Comparison of ENCODE assay signal across 8 mouse cellular contexts in the genomic region with DNA sequence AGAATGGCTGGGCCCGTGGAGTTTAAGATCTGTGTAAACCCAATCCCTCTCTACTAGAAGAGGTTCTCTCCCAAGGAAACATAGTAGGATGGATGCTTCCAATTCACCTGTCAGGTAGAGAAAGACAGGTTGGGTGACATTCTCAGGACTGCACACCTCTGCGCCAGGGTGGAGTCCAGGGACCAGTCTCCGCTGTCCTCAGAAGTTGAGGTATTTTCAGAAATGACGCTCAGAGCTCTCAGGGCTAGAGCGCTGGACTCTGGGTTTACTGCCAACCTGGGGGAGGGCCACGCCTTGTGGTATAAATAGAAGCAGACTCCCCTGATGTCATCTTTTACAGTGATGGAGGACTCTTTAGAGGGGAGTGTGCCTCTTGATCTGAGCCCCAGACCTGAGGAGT. TPM values are rescaled to one million over a fixed set of nuclear protein-coding genes. Genes with fewer than 3 reads are reported as not detected.
DNase-seq lines count a peak whose midpoint lies in the region; ATAC-seq and TF ChIP-seq lines count a peak whose summit lies in the region.

No protein-coding gene starts in this region.

- H3K4me1 ChIP-seq in thymus, adult 2 months (replicated peaks; ENCODE audit: control insufficient read depth, insufficient read depth, low read length): peaks cover 19% of the 10 kb centered on the region
- H3K4me1 ChIP-seq in heart, embryonic 10.5 days: peaks cover 39% of the 10 kb centered on the region
- H3K4me1 ChIP-seq in limb, embryonic 13.5 days: peaks cover 42% of the 10 kb centered on the region
- peaks cover 8% of the 10 kb centered on the region; the same call in 1 of the 2 replicates for H3K4me1 ChIP-seq in midbrain, postnatal 0 days (ENCODE audit: insufficient read depth, low read length)

- no peak for TF ChIP-seq POLR2A in thymus, adult 2 months (IDR thresholded peaks at IDR 0.05; ENCODE audit: control insufficient read depth, extremely low read depth, insufficient read depth, low read length, poor library complexity)

- ATAC-seq in limb, embryonic 13.5 days (ENCODE audit: low FRiP score, low read depth): no peak
- no peak for ATAC-seq in midbrain, postnatal 0 days (ENCODE audit: low FRiP score)
- no peak for ATAC-seq in CD4-positive, CD25-positive, alpha-beta regulatory T cell, adult 4 months

- H3K27ac ChIP-seq in thymus, adult 2 months (ENCODE audit: control insufficient read depth, insufficient read depth, low read length): peak overlapping the region; percentile 95
- H3K27ac ChIP-seq in heart, embryonic 10.5 days: peak overlapping the region; percentile 77
- H3K27ac ChIP-seq in limb, embryonic 13.5 days: peak overlapping the region; percentile 69; the same call in 1 of the 2 replicates
- peak overlapping the region; percentile 71 for H3K27ac ChIP-seq in midbrain, postnatal 0 days (ENCODE audit: low read depth, low read length)

- no peaks in the 10 kb centered on the region for H3K27me3 ChIP-seq in thymus, adult 2 months (ENCODE audit: control insufficient read depth, insufficient read depth, low read length)
- H3K27me3 ChIP-seq in heart, embryonic 10.5 days (ENCODE audit: insufficient read depth, poor library complexity, severe bottlenecking): no peaks in the 10 kb centered on the region
- H3K27me3 ChIP-seq in limb, embryonic 13.5 days: peaks cover 20% of the 10 kb centered on the region
- no peaks in the 10 kb centered on the region for H3K27me3 ChIP-seq in midbrain, postnatal 0 days (ENCODE audit: insufficient read depth, low read length)

- 0 out of 2 replicates have a peak overlapping the region, but pooled peaks have one; percentile 68 for H3K9ac ChIP-seq in limb, embryonic 13.5 days
- peak overlapping the region; percentile 58; the same call in 1 of the 2 replicates for H3K9ac ChIP-seq in midbrain, postnatal 0 days (replicated peaks; ENCODE audit: low read length, poor library complexity, severe bottlenecking)

- H3K4me3 ChIP-seq in thymus, adult 2 months (ENCODE audit: control insufficient read depth, insufficient read depth, low read length): no peak overlapping the region
- H3K4me3 ChIP-seq in heart, embryonic 10.5 days: peak overlapping the region; percentile 67; the same call in 1 of the 2 replicates
- H3K4me3 ChIP-seq in limb, embryonic 13.5 days: peak overlapping the region; percentile 61
- H3K4me3 ChIP-seq in midbrain, postnatal 0 days (ENCODE audit: low read depth, low read length): peak overlapping the region; percentile 49; the same call in 1 of the 2 replicates

- peak overlapping the region; percentile 78 for H3K4me2 ChIP-seq in limb, embryonic 13.5 days (replicated peaks)
- peak overlapping the region; percentile 67 for H3K4me2 ChIP-seq in midbrain, postnatal 0 days (ENCODE audit: low read depth, low read length, poor library complexity, severe bottlenecking)

- no peaks in the 10 kb centered on the region for H3K9me3 ChIP-seq in heart, embryonic 10.5 days
- no peaks in the 10 kb centered on the region for H3K9me3 ChIP-seq in limb, embryonic 13.5 days
- H3K9me3 ChIP-seq in midbrain, postnatal 0 days (ENCODE audit: low read length): no peaks in the 10 kb centered on the region

- no peak for TF ChIP-seq CTCF in thymus, adult 2 months (IDR thresholded peaks at IDR 0.05; ENCODE audit: borderline replicate concordance, control insufficient read depth, extremely low read depth, insufficient read depth, low read length, poor library complexity)
- TF ChIP-seq CTCF in midbrain, postnatal 0 days (IDR thresholded peaks at IDR 0.05): no peak

- DNase-seq in thymus, adult 2 months: no peak
- no peak for DNase-seq in thymus, postnatal 10 days (ENCODE audit: low spot score in 2 of 2)
- peak; percentile 74 for DNase-seq in heart, embryonic 10.5 days (ENCODE audit: low spot score)
- DNase-seq in midbrain, postnatal 0 days (ENCODE audit: low spot score): no peak
- DNase-seq in natural killer cell, adult 2 months (ENCODE audit: low spot score in 2 of 2): no peak
- no peak for DNase-seq in thymus, postnatal 14 days

- 61% methylated on average over 6 of the region's 6 CpGs for WGBS in thymus, adult 2 months
- WGBS in heart, embryonic 10.5 days: 51% methylated on average over 6 of the region's 6 CpGs
- WGBS in limb, embryonic 13.5 days: 70% methylated on average over 6 of the region's 6 CpGs
- WGBS in midbrain, postnatal 0 days: 85% methylated on average over 6 of the region's 6 CpGs

- H3K36me3 ChIP-seq in thymus, adult 2 months (ENCODE audit: control insufficient read depth, insufficient read depth, low read length): no peaks in the 10 kb centered on the region
- peaks cover 8% of the 10 kb centered on the region; the same call in 1 of the 2 replicates for H3K36me3 ChIP-seq in heart, embryonic 10.5 days
- peaks cover 5% of the 10 kb centered on the region for H3K36me3 ChIP-seq in limb, embryonic 13.5 days
- H3K36me3 ChIP-seq in midbrain, postnatal 0 days (ENCODE audit: insufficient read depth, low read length): no peaks in the 10 kb centered on the region

RNA-seq across cellular contexts. Expression of a gene that starts 0.6 kb away (rescaled TPM):
- 24.2 and 24.8 TPM in 2 replicates for polyA plus RNA-seq in thymus, adult 2 months (2012; rRNA removed)
- 42.2 and 53.8 TPM in 2 replicates for polyA plus RNA-seq in heart, embryonic 10.5 days (2016; fragmentation: Nextera tagmentation; extraction: Ambion mirVana)
- polyA plus RNA-seq in limb, embryonic 13.5 days (2015; fragmentation: Nextera tagmentation; extraction: Ambion mirVana): 55.5 and 58.0 TPM in 2 replicates
- total RNA-seq in midbrain, postnatal 0 days (2014; rRNA removed): 16.3 and 28.1 TPM in 2 replicates
- polyA plus RNA-seq in midbrain, postnatal 0 days (2015; fragmentation: Nextera tagmentation; extraction: Ambion mirVana): 19.5 and 22.2 TPM in 2 replicates
- polyA plus RNA-seq in CD4-positive, CD25-positive, alpha-beta regulatory T cell, adult 4 months (2017; shearing (Covaris generic)): 10 to 100 TPM; 37.8 to 49.1 TPM

RNA-seq across cellular contexts. Expression of a gene that starts 41.6 kb away (rescaled TPM):
- 11.5 and 12.2 TPM in 2 replicates for polyA plus RNA-seq in thymus, adult 2 months (2012; rRNA removed)
- 7.8 and 10.1 TPM in 2 replicates for polyA plus RNA-seq in heart, embryonic 10.5 days (2016; fragmentation: Nextera tagmentation; extraction: Ambion mirVana)
- 9.2 and 10.6 TPM in 2 replicates for polyA plus RNA-seq in limb, embryonic 13.5 days (2015; fragmentation: Nextera tagmentation; extraction: Ambion mirVana)
- 19.5 and 33.3 TPM in 2 replicates for total RNA-seq in midbrain, postnatal 0 days (2014; rRNA removed)
- 2.7 and 4.0 TPM in 2 replicates for polyA plus RNA-seq in midbrain, postnatal 0 days (2015; fragmentation: Nextera tagmentation; extraction: Ambion mirVana)
- polyA plus RNA-seq in CD4-positive, CD25-positive, alpha-beta regulatory T cell, adult 4 months (2017; shearing (Covaris generic)): 10 to 100 TPM; 16.1 to 17.8 TPM
